Mouse (Mus musculus) layer of hippocampus, adult 18-20 months (tissue): ENCODE results near the gene Cyp21a1. TPM values are rescaled to one million over a fixed set of nuclear protein-coding genes. Genes with fewer than 3 reads are reported as not detected.
"Not testable (repeated sequence)": the region's sequence is repeated elsewhere in the genome, so short reads cannot be mapped to it uniquely, and the experiment has no call there.

ENCODE experiments used
- DNase-seq, 2 experiments: peaks; one replicate each; pipeline ENCODE4 v3.0.0; 2022; ENCODE audit warnings: low spot score in 2 of 2
- long read RNA-seq: library from polyadenylated mRNA; stranded (forward); transcript quantifications from one replicate; pipeline ENCODE4 v2.0.0, GENCODE M21; 2021
- total RNA-seq, 2 experiments: library from RNA; stranded (reverse); gene quantifications; 2 replicates each; pipeline ENCODE4 v1.2.3; 2021

The Cyp21a1 gene
- total RNA-seq = under 1 TPM in 1 of 2 experiments, not detected in 1; 0.30 TPM
- long read RNA-seq, partial matches to known transcripts = 1 of 1 reads
- long read RNA-seq, other reads (novel, unspliced or antisense) = 0 of 1 reads

DNA sequence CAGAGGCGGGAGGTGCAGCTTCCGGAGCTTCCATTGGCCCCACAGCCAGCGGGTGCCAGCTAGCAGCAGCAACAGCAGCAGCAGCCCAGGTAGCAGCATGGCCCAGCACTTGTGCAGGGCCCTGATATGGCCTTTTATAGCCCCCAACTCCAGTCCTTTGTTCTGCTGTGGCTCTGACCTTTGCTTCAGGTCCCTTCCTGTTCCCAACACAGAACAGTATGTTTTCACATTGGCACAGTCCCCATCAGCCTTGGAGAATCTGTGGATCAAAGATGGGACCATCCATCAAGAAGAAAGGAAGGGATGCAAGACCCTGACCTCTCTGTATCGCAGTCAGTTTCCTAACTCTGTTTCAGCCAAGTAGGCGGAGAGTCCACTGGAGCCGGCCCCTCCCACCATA is at the start of gene Cyp21a1:
TSS of gene Cyp21a1 (minus strand) at position 261 of the 400 bp plus-strand sequence.
- not testable (repeated sequence) for DNase-seq

DNA sequence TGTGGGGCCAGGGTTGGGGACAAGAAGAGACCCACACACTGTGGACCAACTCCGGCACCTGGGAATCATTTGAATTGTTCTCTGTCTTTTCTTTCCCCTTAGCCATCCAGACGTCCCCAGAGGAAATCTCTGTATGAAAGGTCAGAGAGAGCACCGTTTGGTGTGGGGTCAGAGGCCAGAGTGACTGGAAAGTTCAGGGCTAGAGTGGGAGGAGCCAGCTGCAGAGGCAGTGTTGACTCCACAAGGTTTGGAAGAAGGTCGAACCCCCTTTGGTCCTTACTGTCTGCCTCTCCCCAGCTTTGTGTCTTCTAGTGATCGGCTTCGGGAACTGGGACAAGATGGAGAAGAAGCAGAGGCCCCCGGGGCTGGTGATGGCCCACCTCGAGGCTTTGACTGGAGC is 49.1 kb upstream of the Cyp21a1 start:
- DNase-seq = no peak

GRCm38 (mm10) chr17:34850517-34851125 is 46.3 kb upstream of the Cyp21a1 start:
- no peak for DNase-seq

GRCm38 (mm10) chr17:34849722-34850516 is 45.6 kb upstream of the Cyp21a1 start, which contains the start of the genes Skiv2l and Nelfe:
Gene Skiv2l (minus strand): TSS chr17:34850210.
Gene Nelfe (plus strand): TSS chr17:34850391.
- peak; percentile 98 for DNase-seq

DNA sequence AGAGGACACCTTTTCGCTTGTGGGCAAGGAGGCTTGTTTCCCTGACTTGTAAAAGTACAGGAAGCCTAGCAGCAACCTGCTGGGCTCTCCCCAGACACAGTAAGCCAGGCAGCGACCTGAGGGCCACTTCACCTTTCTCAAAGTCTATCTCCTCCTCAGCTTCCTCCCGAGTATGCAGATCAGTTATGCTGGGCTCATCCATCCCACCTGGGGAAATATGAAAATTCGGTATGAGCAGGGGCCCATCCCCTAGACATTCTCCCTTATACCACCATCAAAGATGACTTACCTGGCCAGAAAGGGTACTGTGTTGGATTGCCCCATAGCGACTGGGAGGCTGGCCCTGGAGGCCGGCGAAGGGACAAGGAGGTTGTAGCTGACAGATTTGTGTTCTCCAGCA is 43.3 kb upstream of the Cyp21a1 start:
- no peak for DNase-seq

DNA sequence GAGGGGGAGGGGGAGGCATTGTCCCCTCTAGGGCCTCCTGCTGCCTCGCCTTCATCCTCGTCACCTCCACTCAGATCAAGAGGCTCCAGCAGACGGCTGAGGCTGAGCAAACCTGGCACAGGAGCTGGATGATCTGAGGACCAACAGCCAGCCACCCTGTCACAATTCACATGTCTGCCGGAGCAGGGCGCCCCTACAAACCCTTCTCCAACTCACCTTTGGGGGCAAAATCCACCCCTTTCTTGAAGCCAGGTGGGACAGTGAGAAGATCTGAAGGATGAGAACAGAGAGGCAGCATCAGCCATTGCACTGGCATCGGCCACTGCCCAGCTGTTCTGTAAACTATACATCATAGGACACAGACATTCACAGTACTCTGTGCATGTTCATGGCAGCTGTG is 42.8 kb upstream of the Cyp21a1 start:
- no peak for DNase-seq

DNA sequence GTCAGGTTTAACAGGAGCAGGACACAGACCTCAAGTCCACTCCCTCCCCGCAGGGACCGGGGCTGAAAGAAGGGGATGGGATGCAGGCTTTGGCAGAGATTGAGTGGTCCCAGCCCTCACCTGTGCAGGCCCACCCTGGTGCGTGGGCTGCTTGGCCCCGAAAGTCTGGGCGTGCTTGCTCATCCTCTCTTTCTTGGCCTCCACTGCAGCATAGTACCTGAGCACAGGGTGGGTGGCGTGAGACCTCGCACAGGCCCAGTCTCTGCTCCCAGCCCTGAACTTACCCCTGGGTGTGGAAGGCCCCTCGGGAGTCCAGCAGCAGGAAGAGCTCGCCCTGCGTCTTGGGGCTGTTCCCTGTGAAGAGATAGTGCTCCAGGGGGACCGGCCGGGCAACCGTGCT is 40.5 kb upstream of the Cyp21a1 start:
- no peak for DNase-seq

DNA sequence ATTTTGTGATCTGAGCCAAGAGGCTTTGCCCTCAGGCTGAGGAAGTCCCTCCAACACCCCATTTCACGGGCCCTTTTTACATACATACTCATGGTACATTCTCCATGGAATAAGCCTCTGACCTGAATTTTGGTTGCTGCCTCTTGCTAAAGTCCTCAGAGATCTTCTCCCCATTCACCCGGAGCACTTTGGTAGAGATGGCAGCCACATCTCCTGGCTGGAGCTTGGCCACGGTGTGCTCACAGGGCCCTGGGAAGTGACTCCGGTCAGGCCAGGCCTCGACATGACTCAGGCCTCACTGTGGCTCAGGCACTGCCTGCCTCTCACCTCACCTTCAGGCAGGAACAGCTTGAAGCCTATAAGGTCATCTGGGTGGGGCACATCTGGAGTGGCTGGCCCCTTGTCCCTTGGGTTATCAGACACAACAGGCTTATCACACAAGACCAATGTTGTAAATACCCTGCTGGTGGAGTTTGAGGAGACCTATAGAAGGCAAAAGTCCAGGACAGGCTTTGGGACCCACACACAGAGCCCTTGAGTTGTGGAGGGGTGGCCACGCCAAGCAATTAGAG is 36.5 kb upstream of the Cyp21a1 start:
- DNase-seq = no peak

DNA sequence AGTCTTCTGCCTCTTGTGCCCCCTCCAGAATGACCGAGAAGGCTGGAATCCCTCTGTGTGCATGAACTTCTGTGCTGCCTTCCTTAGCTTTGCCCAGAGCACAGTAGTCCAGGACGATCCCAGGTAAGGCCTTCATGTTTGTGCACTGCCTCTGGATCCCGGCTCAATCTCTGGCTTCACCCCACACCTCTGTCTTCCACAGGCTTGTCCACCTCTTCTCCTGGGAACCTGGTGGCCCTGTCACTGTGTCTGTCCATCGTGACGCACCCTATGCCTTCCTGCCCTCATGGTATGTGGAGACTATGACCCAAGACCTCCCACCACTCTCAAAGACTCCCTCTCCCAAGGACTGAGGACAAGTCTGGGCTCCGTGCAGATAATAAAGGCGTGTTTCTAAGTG is 34.4 kb upstream of the Cyp21a1 start:
- DNase-seq = no peak

GRCm38 (mm10) chr17:34837464-34838324 is 33.3 kb upstream of the Cyp21a1 start:
- DNase-seq = no peak

DNA sequence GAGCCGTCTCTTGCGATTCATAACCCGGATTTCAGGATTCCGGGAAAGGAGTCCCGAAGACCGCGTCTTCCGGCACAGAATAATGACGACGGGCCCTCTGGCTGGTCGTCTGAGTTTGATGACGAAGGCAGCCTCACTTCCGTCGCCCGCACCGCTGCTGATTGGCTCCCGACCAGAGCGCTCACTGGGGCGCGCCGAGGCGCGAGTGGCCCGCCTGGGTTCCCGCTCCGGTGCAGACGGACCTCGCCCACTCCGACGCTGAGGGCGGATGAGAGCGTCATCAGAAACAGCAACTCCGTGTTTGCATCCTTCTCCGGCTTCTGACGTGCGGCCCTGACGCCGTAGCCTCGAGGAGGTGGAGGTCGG is 32.5 kb upstream of the Cyp21a1 start, which contains the start of the genes Stk19 and Dxo:
TSS of gene Stk19 (minus strand) at position 90 of the 366 bp plus-strand sequence.
TSS of gene Dxo (plus strand) at position 164 of the 366 bp plus-strand sequence.
- DNase-seq = peak; percentile 97 to 99

- no peak for DNase-seq
These were observed 31.9 kb upstream of the Cyp21a1 start for GRCm38 (mm10) chr17:34836155-34836855.

- not testable (repeated sequence) for DNase-seq
These were observed 26.4 kb upstream of the Cyp21a1 start for GRCm38 (mm10) chr17:34830776-34831175.

DNA sequence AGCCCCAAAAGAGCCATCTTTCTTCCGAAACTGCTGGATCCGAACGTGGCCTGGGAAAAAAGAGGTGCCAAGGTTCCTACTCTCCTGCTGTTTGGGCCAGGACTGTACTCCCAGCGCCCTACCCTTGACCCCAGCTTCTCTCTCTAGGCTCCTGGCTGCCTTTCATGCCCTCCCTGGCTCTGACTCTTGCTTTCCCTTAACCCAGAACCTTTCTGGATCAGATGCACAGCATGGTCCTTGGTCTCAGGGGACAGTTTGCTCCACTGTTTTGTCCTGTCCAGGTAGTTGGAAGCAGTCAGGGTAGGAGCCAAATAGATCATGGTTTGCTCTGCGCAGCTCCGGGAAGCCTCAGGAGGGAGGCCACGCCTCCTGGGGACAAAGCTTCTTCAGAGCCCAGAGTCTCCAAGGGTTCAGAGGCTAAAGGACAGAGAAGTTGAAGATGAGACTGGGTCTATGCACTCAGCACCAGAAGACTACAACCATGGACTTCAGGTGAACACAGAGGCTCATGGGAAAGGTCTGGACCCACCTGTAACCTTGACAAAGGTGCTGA is 10.5 kb upstream of the Cyp21a1 start:
- no peak for DNase-seq

DNA sequence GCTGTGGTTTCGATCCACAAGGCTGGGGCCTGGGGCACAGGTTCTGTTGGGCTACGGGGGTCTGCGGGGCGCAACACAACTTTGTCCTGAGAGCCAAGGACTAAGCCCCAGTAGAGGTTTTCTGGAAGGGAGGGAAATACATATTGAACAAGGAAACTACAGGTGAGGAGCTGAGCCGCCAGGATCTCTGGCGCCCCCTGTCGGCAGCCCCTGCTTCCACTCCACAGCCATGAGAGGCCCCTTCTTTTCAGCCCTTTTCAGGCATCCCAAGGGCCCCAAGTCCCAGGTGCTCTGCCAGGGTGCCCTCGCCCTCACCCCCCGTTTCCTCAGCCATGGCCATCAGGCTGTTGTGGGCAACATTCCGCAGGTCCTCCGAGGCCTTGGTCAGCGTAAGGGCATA is 9.4 kb upstream of the Cyp21a1 start:
- DNase-seq = peak in 1 of 2 experiments; percentile 41

- no peak for DNase-seq
These were observed 6.9 kb upstream of the Cyp21a1 start for GRCm38 (mm10) chr17:34811275-34811674.

GRCm38 (mm10) chr17:34810811-34811210 is 6.5 kb upstream of the Cyp21a1 start:
- DNase-seq = not testable (repeated sequence)

- not testable (repeated sequence) for DNase-seq
These were observed 6.0 kb upstream of the Cyp21a1 start for GRCm38 (mm10) chr17:34810411-34810810.

DNA sequence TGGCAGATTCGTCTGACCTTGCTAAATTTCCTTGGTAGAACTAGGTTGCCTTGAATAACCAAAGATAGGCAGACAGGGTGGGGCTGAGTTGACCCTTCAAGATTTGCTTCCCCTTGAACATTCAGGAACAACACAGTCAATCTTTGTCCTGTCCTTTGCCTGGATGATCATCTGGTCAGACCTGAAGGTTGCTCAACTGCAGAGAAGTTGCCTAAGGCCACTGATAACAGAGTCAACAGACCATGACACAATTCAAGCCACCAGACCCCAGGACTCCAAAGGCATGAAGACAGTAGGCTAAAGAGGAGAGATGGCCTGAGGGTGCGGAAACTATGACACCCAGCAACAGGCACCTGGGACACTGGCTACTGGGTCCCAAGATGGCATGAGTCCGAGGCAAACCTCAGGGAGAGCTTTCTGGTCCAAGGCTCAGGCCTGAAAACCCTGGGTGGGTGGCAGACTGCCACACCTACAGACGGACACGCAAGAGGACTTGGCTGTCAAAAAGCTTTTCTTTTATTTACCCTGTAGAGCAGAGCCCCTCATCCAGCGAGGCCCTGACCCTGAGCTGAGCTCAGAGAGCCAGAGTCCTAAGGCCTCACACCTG is 4.3 kb upstream of the Cyp21a1 start:
- no peak for DNase-seq

GRCm38 (mm10) chr17:34807176-34807575 is 2.8 kb upstream of the Cyp21a1 start:
- DNase-seq = no peak
